Mouse (Mus musculus): Measurements from ENCODE around the gene Crebl2. TPM values are rescaled to one million over a fixed set of nuclear protein-coding genes. Genes with fewer than 3 reads are reported as not detected.

The Crebl2 gene
- polyA plus RNA-seq, 1 experiment = 10.9 TPM

DNA sequence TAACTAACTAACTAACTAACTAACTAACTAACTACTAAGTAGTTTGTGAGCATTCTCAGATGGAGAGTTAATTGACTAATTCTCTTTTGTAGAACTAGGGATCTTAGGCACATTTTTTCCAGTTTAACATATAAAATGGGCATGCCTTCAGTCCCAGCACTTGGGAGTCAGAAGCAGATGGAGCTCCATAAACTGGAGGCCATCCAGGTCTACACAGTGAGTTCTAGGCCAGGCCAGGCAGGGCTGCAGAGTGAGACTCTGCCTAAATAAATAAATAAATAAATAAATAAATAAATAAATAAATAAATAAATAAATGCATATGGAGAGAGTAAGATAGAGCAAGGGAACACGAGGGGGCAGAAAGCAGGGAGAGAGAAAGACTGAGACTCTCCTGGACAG lies 47.9 kb downstream of the Crebl2 start:
- Histone ChIP-seq H3K27me3 (ENCODE audit: control insufficient read depth, insufficient read depth, low read length) (no peaks in the 10 kb centered on the region), H3K36me3 (ENCODE audit: control insufficient read depth, insufficient read depth, low read length) (0 out of 2 replicates have a peak, but pooled peaks cover 2% of the 10 kb centered on the region), H3K4me3 (ENCODE audit: extremely low read depth, insufficient read depth, insufficient read length) (no peak overlapping the region), H3K4me1 (ENCODE audit: control insufficient read depth, insufficient read depth, insufficient read length) (no peaks in the 10 kb centered on the region), H3K27ac (ENCODE audit: insufficient read depth, low read length) (no peak overlapping the region)
- WGBS = 96% methylated on average over 1 of the region's 1 CpGs
- TF ChIP-seq POLR2A (IDR thresholded peaks at IDR 0.05; ENCODE audit: low read depth, low read length) = no peak
- TF ChIP-seq CTCF (IDR thresholded peaks at IDR 0.05; ENCODE audit: extremely low read depth, insufficient read depth, insufficient read length, insufficient replicate concordance) = no peak
- no peak for DNase-seq (ENCODE audit: low read depth in 1 of 2, low spot score in 2 of 2)

DNA sequence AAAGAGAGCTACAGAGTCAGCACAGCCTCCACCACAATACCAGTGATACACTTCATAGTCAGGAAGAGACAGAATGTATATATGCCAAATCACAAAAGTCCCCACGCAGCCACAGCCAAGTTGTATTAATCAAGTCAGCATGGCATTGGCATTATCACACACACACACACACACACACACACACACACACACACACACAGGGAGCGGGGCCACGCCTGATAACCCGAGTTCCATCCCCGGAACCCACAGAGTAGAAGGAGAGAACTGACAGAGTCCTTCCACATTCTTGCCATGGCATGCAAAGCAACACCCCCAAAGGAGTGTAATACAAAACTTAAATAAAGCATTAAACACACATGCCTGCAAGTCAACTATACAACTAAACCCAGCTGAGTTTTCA lies 49.6 kb downstream of the Crebl2 start:
- H3K27me3 ChIP-seq (ENCODE audit: control insufficient read depth, insufficient read depth, low read length) = no peaks in the 10 kb centered on the region
- no peak overlapping the region for H3K27ac ChIP-seq (ENCODE audit: insufficient read depth, low read length)
- 0 out of 2 replicates have a peak, but pooled peaks cover 2% of the 10 kb centered on the region for H3K36me3 ChIP-seq (ENCODE audit: control insufficient read depth, insufficient read depth, low read length)
- TF ChIP-seq POLR2A (IDR thresholded peaks at IDR 0.05; ENCODE audit: low read depth, low read length) (no peak), CTCF (IDR thresholded peaks at IDR 0.05; ENCODE audit: extremely low read depth, insufficient read depth, insufficient read length, insufficient replicate concordance) (no peak)
- WGBS = 74% methylated on average over 5 of the region's 5 CpGs
- no peak overlapping the region for H3K4me3 ChIP-seq (ENCODE audit: extremely low read depth, insufficient read depth, insufficient read length)
- no peak for DNase-seq (ENCODE audit: low read depth in 1 of 2, low spot score in 2 of 2)
- H3K4me1 ChIP-seq (ENCODE audit: control insufficient read depth, insufficient read depth, insufficient read length) = no peaks in the 10 kb centered on the region

DNA sequence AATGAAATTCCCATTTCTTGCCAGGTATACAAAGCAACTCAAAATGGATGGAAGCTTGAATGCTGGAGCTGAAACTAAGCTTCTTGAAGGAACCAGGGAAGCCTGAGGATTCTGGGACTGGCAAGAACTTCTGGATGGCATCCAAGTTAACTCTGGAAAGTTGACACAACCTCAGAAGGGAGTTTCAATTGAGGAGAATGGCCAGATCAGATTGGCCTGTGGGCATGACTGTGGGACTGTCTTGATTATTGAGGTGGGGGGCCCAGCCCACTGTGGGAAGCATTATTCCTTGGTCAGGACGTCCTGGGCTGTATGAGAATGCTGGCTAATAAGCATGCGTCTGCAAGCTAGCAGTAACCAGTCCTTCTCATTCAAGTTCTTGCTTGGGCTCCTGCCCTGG lies 50.1 kb downstream of the Crebl2 start:
- DNase-seq (ENCODE audit: low read depth in 1 of 2, low spot score in 2 of 2) = no peak
- Histone ChIP-seq H3K4me1 (ENCODE audit: control insufficient read depth, insufficient read depth, insufficient read length) (no peaks in the 10 kb centered on the region), H3K36me3 (ENCODE audit: control insufficient read depth, insufficient read depth, low read length) (0 out of 2 replicates have a peak, but pooled peaks cover 2% of the 10 kb centered on the region), H3K4me3 (ENCODE audit: extremely low read depth, insufficient read depth, insufficient read length) (no peak overlapping the region), H3K27me3 (ENCODE audit: control insufficient read depth, insufficient read depth, low read length) (no peaks in the 10 kb centered on the region), H3K27ac (ENCODE audit: insufficient read depth, low read length) (no peak overlapping the region)
- 93% methylated on average over 2 of the region's 2 CpGs for WGBS
- no peak for TF ChIP-seq CTCF (IDR thresholded peaks at IDR 0.05; ENCODE audit: extremely low read depth, insufficient read depth, insufficient read length, insufficient replicate concordance)
- no peak for TF ChIP-seq POLR2A (IDR thresholded peaks at IDR 0.05; ENCODE audit: low read depth, low read length)

DNA sequence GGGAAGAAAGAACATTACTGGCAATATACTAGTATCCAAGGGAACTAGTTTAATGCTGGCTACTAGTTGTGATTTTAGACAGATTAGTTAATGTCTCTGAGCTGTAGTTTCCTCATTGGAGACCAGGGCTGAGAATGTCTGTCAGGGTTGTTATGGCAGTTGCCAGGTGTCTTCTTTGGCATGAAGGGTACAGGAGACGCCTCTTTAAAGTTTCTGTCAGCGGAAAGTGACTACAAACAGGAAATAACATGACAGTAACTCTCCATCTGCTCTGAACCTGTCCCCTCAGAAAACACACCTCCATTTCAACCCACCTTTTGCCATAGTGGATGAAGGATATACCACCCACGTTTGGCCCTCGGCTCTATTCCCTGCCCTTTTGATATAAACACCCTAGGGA lies 53.7 kb downstream of the Crebl2 start:
- Histone ChIP-seq H3K36me3 (ENCODE audit: control insufficient read depth, insufficient read depth, low read length) (no peaks in the 10 kb centered on the region; the same call in 1 of the 2 replicates), H3K4me3 (ENCODE audit: extremely low read depth, insufficient read depth, insufficient read length) (no peak overlapping the region), H3K27ac (ENCODE audit: insufficient read depth, low read length) (no peak overlapping the region), H3K4me1 (ENCODE audit: control insufficient read depth, insufficient read depth, insufficient read length) (no peaks in the 10 kb centered on the region), H3K27me3 (ENCODE audit: control insufficient read depth, insufficient read depth, low read length) (no peaks in the 10 kb centered on the region)
- no peak for DNase-seq (ENCODE audit: low read depth in 1 of 2, low spot score in 2 of 2)
- 74% methylated on average over 4 of the region's 4 CpGs for WGBS
- TF ChIP-seq CTCF (IDR thresholded peaks at IDR 0.05; ENCODE audit: extremely low read depth, insufficient read depth, insufficient read length, insufficient replicate concordance) (no peak), POLR2A (IDR thresholded peaks at IDR 0.05; ENCODE audit: low read depth, low read length) (no peak)

DNA sequence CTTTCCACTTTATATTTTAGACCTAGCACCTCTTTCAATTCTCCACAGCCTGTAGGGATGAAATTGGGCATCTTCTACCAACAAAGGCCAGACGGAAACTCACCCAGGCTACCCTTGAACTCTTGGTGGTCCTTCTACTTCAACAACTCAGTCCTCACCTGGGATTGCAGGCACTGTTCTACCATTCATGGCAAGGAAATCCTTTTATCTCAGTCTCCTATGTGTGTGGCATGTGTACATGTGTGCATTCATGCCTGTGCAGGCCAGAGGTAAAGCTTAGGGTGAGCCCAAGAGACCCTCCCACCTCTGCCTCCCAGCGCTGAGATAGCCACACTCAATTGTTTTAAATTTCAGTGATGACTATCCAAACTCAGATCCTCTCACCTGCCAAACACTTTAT lies 55.6 kb downstream of the Crebl2 start:
- no peaks in the 10 kb centered on the region for H3K4me1 ChIP-seq (ENCODE audit: control insufficient read depth, insufficient read depth, insufficient read length)
- TF ChIP-seq POLR2A (IDR thresholded peaks at IDR 0.05; ENCODE audit: low read depth, low read length) (no peak), CTCF (IDR thresholded peaks at IDR 0.05; ENCODE audit: extremely low read depth, insufficient read depth, insufficient read length, insufficient replicate concordance) (no peak)
- H3K27me3 ChIP-seq (ENCODE audit: control insufficient read depth, insufficient read depth, low read length) = no peaks in the 10 kb centered on the region
- H3K27ac ChIP-seq (ENCODE audit: insufficient read depth, low read length) = no peak overlapping the region
- no peak for DNase-seq (ENCODE audit: low read depth in 1 of 2, low spot score in 2 of 2)
- no peaks in the 10 kb centered on the region; the same call in 1 of the 2 replicates for H3K36me3 ChIP-seq (ENCODE audit: control insufficient read depth, insufficient read depth, low read length)
- no peak overlapping the region for H3K4me3 ChIP-seq (ENCODE audit: extremely low read depth, insufficient read depth, insufficient read length)
- WGBS = 96% methylated on average over 2 of the region's 2 CpGs

DNA sequence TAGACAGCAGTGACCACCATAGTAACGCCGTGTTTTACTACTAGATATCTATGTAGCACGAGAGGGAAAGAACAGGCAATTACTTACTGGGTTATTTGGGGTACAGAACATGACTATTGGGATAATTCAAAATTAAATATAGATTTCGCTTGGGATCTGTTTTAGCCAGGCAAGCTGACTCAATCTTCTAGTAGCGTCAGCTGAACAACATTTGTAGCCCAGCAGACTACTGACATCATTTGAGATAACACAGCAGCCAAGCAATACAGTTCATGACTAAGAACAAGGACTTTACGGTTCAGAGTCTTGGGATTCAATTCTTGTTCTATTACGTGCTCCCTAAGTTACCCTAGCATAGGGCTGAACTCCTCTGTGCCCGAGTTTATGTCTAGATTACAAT lies 56.5 kb downstream of the Crebl2 start:
- H3K36me3 ChIP-seq (ENCODE audit: control insufficient read depth, insufficient read depth, low read length) = no peaks in the 10 kb centered on the region; the same call in 1 of the 2 replicates
- H3K4me1 ChIP-seq (ENCODE audit: control insufficient read depth, insufficient read depth, insufficient read length) = no peaks in the 10 kb centered on the region
- DNase-seq (ENCODE audit: low read depth in 1 of 2, low spot score in 2 of 2) = no peak
- no peak overlapping the region for H3K4me3 ChIP-seq (ENCODE audit: extremely low read depth, insufficient read depth, insufficient read length)
- WGBS = 94% methylated on average over 8 of the region's 8 CpGs
- TF ChIP-seq CTCF (IDR thresholded peaks at IDR 0.05; ENCODE audit: extremely low read depth, insufficient read depth, insufficient read length, insufficient replicate concordance) (no peak), POLR2A (IDR thresholded peaks at IDR 0.05; ENCODE audit: low read depth, low read length) (no peak)
- H3K27me3 ChIP-seq (ENCODE audit: control insufficient read depth, insufficient read depth, low read length) = no peaks in the 10 kb centered on the region
- no peak overlapping the region for H3K27ac ChIP-seq (ENCODE audit: insufficient read depth, low read length)

DNA sequence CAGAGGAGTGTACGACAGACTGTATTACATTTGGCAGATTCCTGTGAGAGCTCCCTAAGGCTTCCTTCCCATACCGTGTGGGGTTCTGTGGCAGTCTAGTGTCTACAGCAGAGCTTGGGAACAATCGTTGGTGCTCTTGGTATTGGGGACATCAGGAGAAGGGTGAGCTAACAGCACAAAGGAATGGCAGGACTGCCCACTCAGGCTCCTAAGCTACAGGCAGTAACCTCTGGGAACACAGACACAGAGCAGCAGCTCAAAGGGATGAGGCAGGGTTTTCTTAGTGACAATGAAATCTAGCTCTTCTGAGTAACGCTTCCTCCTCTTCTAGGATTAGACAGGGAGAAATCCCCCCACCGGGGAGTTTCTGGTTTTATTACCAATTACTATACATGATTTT lies 57.1 kb downstream of the Crebl2 start:
- Histone ChIP-seq H3K27me3 (ENCODE audit: control insufficient read depth, insufficient read depth, low read length) (no peaks in the 10 kb centered on the region), H3K4me3 (ENCODE audit: extremely low read depth, insufficient read depth, insufficient read length) (no peak overlapping the region)

More for the DNA sequence above, 57.1 kb downstream of the Crebl2 start:
- 80% methylated on average over 5 of the region's 5 CpGs for WGBS
- Histone ChIP-seq H3K27ac (ENCODE audit: insufficient read depth, low read length) (no peak overlapping the region), H3K4me1 (ENCODE audit: control insufficient read depth, insufficient read depth, insufficient read length) (no peaks in the 10 kb centered on the region), H3K36me3 (ENCODE audit: control insufficient read depth, insufficient read depth, low read length) (no peaks in the 10 kb centered on the region; the same call in 1 of the 2 replicates)
- no peak for DNase-seq (ENCODE audit: low read depth in 1 of 2, low spot score in 2 of 2)
- no peak for TF ChIP-seq CTCF (IDR thresholded peaks at IDR 0.05; ENCODE audit: extremely low read depth, insufficient read depth, insufficient read length, insufficient replicate concordance)
- TF ChIP-seq POLR2A (IDR thresholded peaks at IDR 0.05; ENCODE audit: low read depth, low read length) = no peak

Measured in spleen, adult 2 months (tissue).